Mouse (Mus musculus): ENCODE measurements around the gene Slc46a3. TPM values are rescaled to one million over a fixed set of nuclear protein-coding genes. Genes with fewer than 3 reads are reported as not detected.
"Not testable (repeated sequence)": the region's sequence is repeated elsewhere in the genome, so short reads cannot be mapped to it uniquely, and the experiment has no call there.

The Slc46a3 gene
- 10 to 100 TPM in 1 of 4 experiments, 1 to 10 TPM in 3; 8.6 to 11.2 (median 9.2) TPM for total RNA-seq (2022)

- peak; percentile 89 to 95 for DNase-seq (ENCODE audit: low spot score in 2 of 2)
Measured at GRCm38 (mm10) chr5:147894455-147895076, at the start of gene Slc46a3. TSS of gene Slc46a3 (minus strand) at chr5:147894815.

- no peak for DNase-seq (ENCODE audit: low spot score in 2 of 2)
Measured at GRCm38 (mm10) chr5:147939226-147939625, 44.6 kb upstream of the Slc46a3 start.

- DNase-seq (ENCODE audit: low spot score in 2 of 2), result no peak
Measured at GRCm38 (mm10) chr5:147935096-147935495, 40.5 kb upstream of the Slc46a3 start.

GRCm38 (mm10) chr5:147928668-147929497 lies 34.3 kb upstream of the Slc46a3 start:
- no peak for DNase-seq (ENCODE audit: low spot score in 2 of 2)

GRCm38 (mm10) chr5:147925935-147926604 lies 31.5 kb upstream of the Slc46a3 start:
- no peak for DNase-seq (ENCODE audit: low spot score in 2 of 2)

GRCm38 (mm10) chr5:147924621-147925020 lies 30.0 kb upstream of the Slc46a3 start:
- DNase-seq (ENCODE audit: low spot score in 2 of 2), result no peak

GRCm38 (mm10) chr5:147918044-147918846 lies 23.6 kb upstream of the Slc46a3 start:
- no peak for DNase-seq (ENCODE audit: low spot score in 2 of 2)

GRCm38 (mm10) chr5:147916171-147916570 lies 21.6 kb upstream of the Slc46a3 start:
- no peak for DNase-seq (ENCODE audit: low spot score in 2 of 2)

- DNase-seq (ENCODE audit: low spot score in 2 of 2), result no peak
Measured at GRCm38 (mm10) chr5:147915038-147915566, 20.5 kb upstream of the Slc46a3 start.

GRCm38 (mm10) chr5:147913241-147913842 lies 18.7 kb upstream of the Slc46a3 start:
- DNase-seq (ENCODE audit: low spot score in 2 of 2), result no peak

GRCm38 (mm10) chr5:147911744-147912143 lies 17.1 kb upstream of the Slc46a3 start:
- no peak for DNase-seq (ENCODE audit: low spot score in 2 of 2)

GRCm38 (mm10) chr5:147910807-147911509 lies 16.3 kb upstream of the Slc46a3 start:
- no peak for DNase-seq (ENCODE audit: low spot score in 2 of 2)

- DNase-seq (ENCODE audit: low spot score in 2 of 2), result no peak
Measured at GRCm38 (mm10) chr5:147907851-147908250, 13.2 kb upstream of the Slc46a3 start.

- no peak for DNase-seq (ENCODE audit: low spot score in 2 of 2)
Measured at GRCm38 (mm10) chr5:147907144-147907543, 12.5 kb upstream of the Slc46a3 start.

- no peak for DNase-seq (ENCODE audit: low spot score in 2 of 2)
Measured at GRCm38 (mm10) chr5:147903166-147903565, 8.6 kb upstream of the Slc46a3 start.

GRCm38 (mm10) chr5:147902008-147902757 lies 7.6 kb upstream of the Slc46a3 start:
- DNase-seq (ENCODE audit: low spot score in 2 of 2), result no peak

GRCm38 (mm10) chr5:147898968-147899549 lies 4.4 kb upstream of the Slc46a3 start:
- no peak for DNase-seq (ENCODE audit: low spot score in 2 of 2)

- no peak for DNase-seq (ENCODE audit: low spot score in 2 of 2)
Measured at GRCm38 (mm10) chr5:147898254-147898653, 3.6 kb upstream of the Slc46a3 start.

GRCm38 (mm10) chr5:147896501-147896900 lies 1.9 kb upstream of the Slc46a3 start:
- not testable (repeated sequence) for DNase-seq (ENCODE audit: low spot score in 2 of 2)
